Mouse (Mus musculus) adrenal gland, adult 2 months (tissue): ENCODE data around the gene Syn2. TPM values are rescaled to one million over a fixed set of nuclear protein-coding genes. Genes with fewer than 3 reads are reported as not detected.
A peak's percentile ranks its signal among the peaks of the same experiment; 100 is the strongest.

Experiments
- DNase-seq: peaks from one replicate; pipeline ENCODE4 v3.0.0; 2021
- polyA plus RNA-seq: library from polyadenylated mRNA; depleted of rRNA; stranded (reverse); fragments of >200 nt; gene quantifications from 2 replicates; pipeline ENCODE4 v1.2.3, GENCODE M21; 2012
- total RNA-seq, 2 experiments: library from RNA; stranded (reverse); gene quantifications; 2 replicates each; pipeline ENCODE4 v1.2.3; 2021

Syn2 gene
- total and polyA plus RNA-seq, 3 experiments, result 14.0 to 26.4 (median 17.9) TPM

GRCm38 (mm10) chr6:115244222-115244621, 109.5 kb downstream of the Syn2 start:
- no peak for DNase-seq

GRCm38 (mm10) chr6:115245500-115246058, 110.9 kb downstream of the Syn2 start:
- no peak for DNase-seq

- DNase-seq, result peak; percentile 25
Observed at GRCm38 (mm10) chr6:115251531-115251985, 116.9 kb downstream of the Syn2 start.

GRCm38 (mm10) chr6:115252099-115252873, 117.6 kb downstream of the Syn2 start, which contains the start of gene Timp4:
Gene Timp4 (minus strand): TSS chr6:115252205.
- DNase-seq, result no peak

- peak; percentile 26 for DNase-seq
Observed at GRCm38 (mm10) chr6:115255171-115255570, 120.5 kb downstream of the Syn2 start.

GRCm38 (mm10) chr6:115260507-115260906, 125.8 kb downstream of the Syn2 start:
- DNase-seq, result no peak

GRCm38 (mm10) chr6:115266791-115267190, 132.1 kb downstream of the Syn2 start:
- DNase-seq, result no peak

GRCm38 (mm10) chr6:115267916-115268315, 133.2 kb downstream of the Syn2 start:
- peak; percentile 76 for DNase-seq

- DNase-seq, result no peak
Observed at GRCm38 (mm10) chr6:115268551-115269385, 134.1 kb downstream of the Syn2 start.

- DNase-seq, result no peak
Observed at GRCm38 (mm10) chr6:115269561-115269960, 134.9 kb downstream of the Syn2 start.

- DNase-seq, result no peak
Observed at GRCm38 (mm10) chr6:115270085-115270484, 135.4 kb downstream of the Syn2 start.

GRCm38 (mm10) chr6:115271326-115271725, 136.6 kb downstream of the Syn2 start:
- DNase-seq, result no peak

- peak; percentile 57 for DNase-seq
Observed at GRCm38 (mm10) chr6:115271866-115272271, 137.2 kb downstream of the Syn2 start.

- no peak for DNase-seq
Observed at GRCm38 (mm10) chr6:115273346-115273745, 138.6 kb downstream of the Syn2 start.

GRCm38 (mm10) chr6:115274705-115275104, 140.0 kb downstream of the Syn2 start:
- DNase-seq, result no peak

GRCm38 (mm10) chr6:115275116-115275815, 140.6 kb downstream of the Syn2 start:
- DNase-seq, result no peak

GRCm38 (mm10) chr6:115278086-115278485, 143.4 kb downstream of the Syn2 start:
- no peak for DNase-seq

GRCm38 (mm10) chr6:115279639-115280038, 144.9 kb downstream of the Syn2 start:
- DNase-seq, result no peak

GRCm38 (mm10) chr6:115284153-115284552, 149.5 kb downstream of the Syn2 start:
- DNase-seq, result no peak

GRCm38 (mm10) chr6:115286441-115286840, 151.7 kb downstream of the Syn2 start:
- DNase-seq, result no peak

GRCm38 (mm10) chr6:115288223-115288622, 153.5 kb downstream of the Syn2 start:
- no peak for DNase-seq

- no peak for DNase-seq
Observed at GRCm38 (mm10) chr6:115290561-115290960, 155.9 kb downstream of the Syn2 start.
